Mouse (Mus musculus) brain, embryonic 14.5 days (tissue): ENCODE measurements around the gene Prom1. TPM values are rescaled to one million over a fixed set of nuclear protein-coding genes. Genes with fewer than 3 reads are reported as not detected.

Experiments
- DNase-seq: peaks from one replicate; pipeline ENCODE4 v3.0.0-alpha.2; 2011; ENCODE audit warnings: low read depth
- CTCF ChIP-seq: fragments of 200-500 bp; IDR thresholded peaks from 2 replicates; pipeline ENCODE4 v1.5.1; 2012; ENCODE audit warnings: inconsistent platforms, mild to moderate bottlenecking, moderate library complexity, borderline replicate concordance; ENCODE audit not compliant: insufficient read depth, insufficient read length; ENCODE audit errors: extremely low read depth
- POLR2A ChIP-seq: fragments of 200-500 bp; IDR thresholded peaks from 2 replicates; pipeline ENCODE4 v1.6.1; 2012; ENCODE audit warnings: mild to moderate bottlenecking, inconsistent platforms, borderline replicate concordance; ENCODE audit not compliant: poor library complexity, insufficient read depth, insufficient read length, severe bottlenecking; ENCODE audit errors: extremely low read depth
- polyA plus RNA-seq: library from polyadenylated mRNA; depleted of rRNA; stranded (reverse); fragments of >200 nt; gene quantifications from 2 replicates; pipeline ENCODE4 v1.2.3, GENCODE M21; 2012

Prom1 gene
- polyA plus RNA-seq, 1 experiment = 30.6 TPM

- DNase-seq = no peak
- TF ChIP-seq POLR2A (no peak), CTCF (no peak)
These were observed 26.4 kb downstream of the Prom1 start for GRCm38 (mm10) chr5:44075432-44075831.

GRCm38 (mm10) chr5:44073634-44074033 lies 28.2 kb downstream of the Prom1 start:
- TF ChIP-seq CTCF = no peak
- TF ChIP-seq POLR2A = no peak

DNA sequence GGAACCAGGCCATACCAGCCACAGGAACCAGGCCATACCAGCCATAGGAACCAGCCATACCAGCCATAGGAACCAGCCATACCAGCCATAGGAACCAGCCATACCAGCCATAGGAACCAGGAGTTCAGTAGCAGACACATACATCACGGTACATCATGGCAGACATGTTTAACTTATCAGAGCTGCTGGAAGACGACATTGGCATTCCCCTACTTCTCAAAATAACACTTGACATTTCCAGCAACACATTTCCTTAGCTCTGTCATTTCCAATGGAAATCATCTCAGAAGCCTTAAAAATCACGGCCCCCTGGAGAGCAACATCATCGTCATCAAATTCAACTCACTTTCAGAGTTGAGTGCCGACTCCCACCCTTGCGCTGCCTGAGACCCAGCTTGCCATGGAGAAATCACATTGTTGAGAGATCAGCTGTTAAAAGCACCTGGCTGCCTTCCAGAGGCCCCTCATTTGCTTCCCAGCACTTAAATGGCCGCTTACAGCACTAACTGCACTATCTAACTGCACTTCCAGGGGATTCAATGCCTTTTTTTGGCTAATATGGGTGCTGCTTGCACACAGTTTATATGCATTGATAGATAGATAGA lies 31.2 kb downstream of the Prom1 start:
- TF ChIP-seq POLR2A = no peak
- TF ChIP-seq CTCF = no peak
- peak; percentile 63 for DNase-seq

More at GRCm38 (mm10) chr5:44073634-44074033, 28.2 kb downstream of the Prom1 start:
- no peak for DNase-seq

- no peak for TF ChIP-seq CTCF
- TF ChIP-seq POLR2A = no peak
- no peak for DNase-seq
These were observed 43.6 kb downstream of the Prom1 start for GRCm38 (mm10) chr5:44058258-44058657.

- TF ChIP-seq CTCF = no peak
- TF ChIP-seq POLR2A = no peak
- no peak for DNase-seq
These were observed 51.6 kb downstream of the Prom1 start for GRCm38 (mm10) chr5:44050213-44050612.

DNA sequence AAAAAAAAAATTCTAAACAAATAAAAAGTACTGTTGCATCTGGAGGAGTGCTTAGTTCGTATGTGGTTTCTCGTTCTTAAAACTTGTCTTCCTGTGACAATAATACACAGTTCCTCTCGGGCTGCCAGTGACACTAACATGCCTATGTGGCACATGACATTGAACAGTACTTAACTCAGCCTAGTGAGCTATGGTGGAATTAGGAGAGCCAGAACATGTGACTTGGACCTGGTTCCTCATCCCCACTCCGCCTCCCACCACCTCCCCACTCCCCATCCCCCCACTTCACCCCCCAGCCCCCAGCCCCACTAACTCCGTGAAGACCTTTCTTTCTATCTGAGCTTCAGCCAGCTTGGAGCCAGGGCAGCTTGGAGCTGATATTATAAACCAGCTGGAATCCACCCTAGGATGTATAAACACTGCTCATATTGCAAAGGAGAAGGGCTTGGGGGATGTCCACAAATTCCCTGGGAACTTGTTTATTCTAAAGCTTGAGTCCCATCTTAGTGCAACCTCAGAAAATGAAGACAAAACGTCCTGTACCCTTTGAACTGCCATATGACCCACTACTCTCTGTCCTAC lies 52.3 kb downstream of the Prom1 start:
- no peak for DNase-seq
- TF ChIP-seq CTCF = no peak
- TF ChIP-seq POLR2A = no peak

- TF ChIP-seq CTCF = peak; percentile 54; the same call in 1 of the 2 replicates
- TF ChIP-seq POLR2A = no peak
- peak; percentile 81 for DNase-seq
These were observed 53.1 kb downstream of the Prom1 start for GRCm38 (mm10) chr5:44048568-44049363.

DNA sequence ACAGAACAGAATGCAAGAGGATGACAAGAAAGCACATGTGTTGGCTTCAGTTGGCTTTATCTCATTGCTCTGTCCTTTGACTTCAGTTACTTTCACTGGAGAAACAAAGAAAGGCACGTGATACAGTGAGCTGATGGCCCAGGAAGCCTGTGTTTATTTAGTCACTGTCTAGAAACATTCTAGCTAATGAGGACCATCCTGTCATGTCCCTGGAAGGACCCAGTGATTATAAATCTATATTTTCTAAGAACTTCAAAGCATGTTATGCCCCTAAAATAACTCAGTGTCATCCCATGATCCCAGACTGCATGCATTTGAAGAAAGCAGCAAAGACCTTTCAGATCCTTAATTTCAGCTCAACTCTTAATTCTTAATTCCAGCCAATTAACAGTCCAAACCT lies 60.1 kb downstream of the Prom1 start:
- DNase-seq = no peak
- TF ChIP-seq POLR2A (no peak), CTCF (no peak)

DNA sequence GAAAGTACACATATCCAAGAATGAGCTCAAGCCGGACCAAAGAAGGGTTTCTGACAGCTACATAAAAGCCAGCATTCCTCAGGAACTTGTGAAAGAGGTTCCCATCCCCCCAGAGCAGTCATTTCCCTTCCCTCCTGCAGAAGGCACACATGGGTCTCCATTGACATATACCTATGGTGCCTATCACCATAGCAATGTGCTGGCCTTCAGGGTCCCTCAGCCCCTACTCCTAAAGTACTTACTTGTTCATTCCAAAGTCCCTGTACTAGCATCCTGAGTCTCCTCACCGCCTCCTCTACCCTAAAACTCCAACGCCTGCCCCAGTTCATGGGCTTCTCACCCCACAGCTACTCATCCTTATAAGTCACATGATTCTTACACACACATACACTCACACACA lies 60.8 kb downstream of the Prom1 start:
- TF ChIP-seq POLR2A (no peak), CTCF (no peak)
- no peak for DNase-seq

DNA sequence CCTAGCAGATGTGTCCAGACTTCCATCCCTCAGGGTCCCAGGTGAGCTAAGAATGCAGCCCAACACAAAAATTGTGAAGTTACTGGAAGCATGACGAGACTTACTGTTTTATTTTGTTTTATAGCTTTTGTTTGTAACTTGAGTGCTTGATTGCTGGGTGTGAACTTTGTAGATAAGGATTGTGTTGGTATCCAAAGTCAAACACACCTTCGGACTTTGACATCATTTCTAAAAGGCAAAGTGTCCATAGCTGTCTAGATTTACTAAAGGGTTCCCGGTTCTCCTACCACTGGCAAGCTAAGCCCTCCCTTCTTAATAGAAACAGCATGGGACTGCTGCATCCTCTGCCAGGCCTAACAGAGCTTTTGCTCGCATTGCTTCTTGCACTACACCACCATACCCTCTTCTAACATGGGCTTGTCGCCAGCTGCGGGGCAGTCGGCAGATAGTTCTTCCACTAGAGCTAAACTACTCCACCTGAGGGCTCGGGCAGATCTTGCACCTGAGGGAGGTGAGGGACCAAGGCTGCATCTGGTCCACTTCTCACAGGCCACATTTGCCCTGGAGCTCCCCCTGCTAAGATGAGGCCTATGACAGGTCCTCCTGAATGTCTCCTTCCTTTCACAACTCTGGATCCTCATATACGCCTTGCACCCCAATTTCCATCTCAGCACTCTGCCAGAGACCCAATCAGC lies 103.4 kb downstream of the Prom1 start:
- no peak for DNase-seq

GRCm38 (mm10) chr5:43997626-43998025 lies 104.2 kb downstream of the Prom1 start:
- TF ChIP-seq POLR2A = no peak
- no peak for TF ChIP-seq CTCF

More for the DNA sequence above, 103.4 kb downstream of the Prom1 start:
- no peak for TF ChIP-seq POLR2A
- TF ChIP-seq CTCF = no peak

More at GRCm38 (mm10) chr5:43997626-43998025, 104.2 kb downstream of the Prom1 start:
- DNase-seq = no peak
